Mouse (Mus musculus) left cerebral cortex, postnatal 36 days (tissue): ENCODE measurements at regions not wholly inside any gene's neighbourhood (a gene's known extent, or its start where the extent isn't known, plus 50 kb on each side); places are given as distances from the start of the nearest gene placed in this dataset.
A peak's percentile ranks its signal among the peaks of the same experiment; 100 is the strongest.

ENCODE experiments used
- DNase-seq, 2 experiments: peaks; one replicate each; pipeline ENCODE4 v3.0.0; 2021 to 2022; ENCODE audit warnings: low spot score in 2 of 2, mixed read lengths in 1 of 2
- intact Hi-C: fragments of 180-260 bp; cut with DNase I; formaldehyde crosslinking; loops from one replicate; pipeline ENCODE4 v1.15.1; 2025

GRCm38 (mm10) chr13:47552251-47552650 lies 429.8 kb downstream of the Rnf144b start:
- intact Hi-C loops = no loop called here
- no peak for DNase-seq

DNA sequence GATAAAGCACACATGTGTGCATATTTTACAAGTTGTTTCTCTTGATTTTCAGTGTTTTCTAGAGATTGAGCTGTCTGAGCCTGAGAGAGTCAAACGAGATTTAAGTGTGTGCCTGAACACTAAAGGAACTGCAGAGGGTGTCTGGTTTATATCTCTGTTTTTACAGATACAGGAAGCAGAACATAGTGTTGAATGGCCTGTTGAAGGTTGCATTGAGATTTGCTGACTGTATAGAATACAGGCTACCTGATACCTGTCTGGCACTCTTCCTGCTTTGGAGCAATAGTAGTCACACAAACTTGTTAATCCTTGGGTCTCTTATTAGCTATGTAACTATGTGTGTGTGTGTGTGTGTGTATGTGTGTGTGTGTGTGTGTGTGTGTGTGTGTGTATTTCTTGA lies 431.7 kb downstream of the Rnf144b start:
- intact Hi-C loops = no loop called here
- DNase-seq = no peak

DNA sequence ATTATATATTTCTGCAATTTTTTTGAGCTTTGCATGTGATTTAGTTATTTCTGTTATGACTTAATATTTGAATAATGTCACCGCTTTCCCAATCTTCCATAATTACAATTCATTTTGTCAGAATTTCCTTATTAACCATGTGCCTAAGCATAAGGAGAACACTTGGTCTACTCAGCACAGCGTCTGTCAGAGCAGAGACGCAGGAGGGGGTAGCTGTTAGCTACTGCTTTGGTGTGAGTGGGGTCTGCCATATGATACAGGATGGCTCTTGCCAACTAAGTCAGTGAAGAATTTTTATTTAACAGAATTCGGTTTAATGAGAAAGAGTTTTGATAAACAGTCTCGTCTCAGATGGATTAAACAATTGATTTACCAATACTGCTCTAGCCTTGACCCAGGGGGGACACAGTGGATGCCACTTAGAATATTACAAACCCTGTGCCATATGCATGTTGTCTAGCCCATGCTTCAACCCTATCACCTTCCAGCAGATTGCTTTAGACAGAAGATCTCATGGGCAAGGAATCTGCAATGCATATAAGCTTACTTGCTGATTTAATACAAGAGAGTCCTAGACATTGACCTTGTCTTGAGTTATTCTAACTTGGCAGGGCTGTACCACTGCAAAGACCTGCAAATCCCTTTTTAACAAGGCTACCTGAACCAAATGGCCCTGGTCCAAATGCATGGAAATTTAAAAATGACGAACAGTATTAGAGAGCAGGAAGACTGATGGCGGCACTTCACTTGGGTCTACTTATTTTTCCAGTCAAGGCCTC lies 434.9 kb downstream of the Rnf144b start:
- intact Hi-C loops = no loop called here

GRCm38 (mm10) chr13:47562836-47563235 lies 440.4 kb downstream of the Rnf144b start:
- no peak for DNase-seq
- intact Hi-C loops = no loop called here

More for the DNA sequence above, 434.9 kb downstream of the Rnf144b start:
- no peak for DNase-seq

GRCm38 (mm10) chr13:47576516-47576915 lies 454.1 kb downstream of the Rnf144b start:
- intact Hi-C loops = no loop called here
- DNase-seq = no peak

DNA sequence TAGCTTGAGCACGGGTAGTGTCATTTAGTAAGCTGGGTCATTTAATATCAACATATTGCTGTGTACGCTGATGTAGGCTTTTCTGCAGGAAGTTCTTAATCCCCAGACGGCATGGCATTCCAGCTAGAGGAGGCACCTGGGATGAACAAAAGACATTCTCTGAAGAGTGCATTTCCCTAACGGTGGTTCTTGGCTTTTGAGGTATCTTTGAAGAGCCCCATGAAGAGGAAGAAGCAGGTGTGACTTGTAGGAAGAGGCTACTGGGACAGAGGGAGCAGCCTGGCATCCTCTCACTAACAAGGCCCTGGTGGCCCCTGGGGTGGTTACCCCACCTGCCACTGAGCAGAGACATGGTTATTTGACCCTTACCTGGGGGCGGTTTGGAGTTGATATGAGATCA lies 457.7 kb downstream of the Rnf144b start:
- intact Hi-C loops = no loop called here
- DNase-seq = no peak

DNA sequence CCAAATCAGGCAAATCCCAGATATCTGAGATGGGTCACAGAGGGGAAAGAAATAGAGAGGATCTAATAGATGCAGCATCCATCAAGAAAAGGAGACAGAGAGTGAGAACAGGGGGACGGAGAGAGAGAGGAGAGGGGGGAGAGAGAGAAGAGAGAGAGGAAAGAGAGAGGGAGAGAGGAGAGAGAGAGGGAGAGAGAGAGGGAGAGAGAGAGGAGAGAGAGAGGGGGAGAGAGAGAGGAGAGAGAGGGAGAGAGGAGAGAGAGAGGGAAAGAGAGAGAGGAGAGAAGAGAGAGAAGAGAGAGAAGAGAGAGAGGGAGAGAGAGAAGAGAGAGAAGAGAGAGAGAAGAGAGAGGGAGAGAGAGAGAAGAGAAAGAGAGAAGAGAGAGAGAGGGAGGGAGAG lies 462.7 kb downstream of the Rnf144b start:
- intact Hi-C loops = no loop called here
- no peak for DNase-seq

DNA sequence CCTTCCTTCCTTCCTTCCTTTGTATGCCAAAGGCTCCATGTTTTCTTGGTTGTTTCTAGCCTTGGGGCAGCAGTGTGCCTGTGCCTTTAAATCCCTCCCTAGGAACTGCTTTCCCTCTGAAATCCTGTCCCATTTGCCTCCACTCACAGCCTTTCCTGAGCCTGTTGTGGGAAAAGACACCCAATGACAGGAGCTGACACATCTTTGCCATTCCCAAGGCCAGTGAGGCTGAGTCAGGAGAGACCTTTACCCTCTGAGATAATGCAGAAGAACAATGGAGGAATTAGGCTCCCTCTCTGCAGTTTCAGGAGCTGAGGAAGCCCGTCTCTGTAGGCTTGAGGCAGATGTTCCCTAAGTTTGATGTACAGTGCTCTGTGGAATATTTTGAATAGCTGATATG lies 480.2 kb downstream of the Rnf144b start:
- DNase-seq = no peak
- intact Hi-C loops = no loop called here

- intact Hi-C loops = no loop called here
- DNase-seq = no peak
Observed at GRCm38 (mm10) chr13:47611439-47611838, 489.0 kb downstream of the Rnf144b start.

DNA sequence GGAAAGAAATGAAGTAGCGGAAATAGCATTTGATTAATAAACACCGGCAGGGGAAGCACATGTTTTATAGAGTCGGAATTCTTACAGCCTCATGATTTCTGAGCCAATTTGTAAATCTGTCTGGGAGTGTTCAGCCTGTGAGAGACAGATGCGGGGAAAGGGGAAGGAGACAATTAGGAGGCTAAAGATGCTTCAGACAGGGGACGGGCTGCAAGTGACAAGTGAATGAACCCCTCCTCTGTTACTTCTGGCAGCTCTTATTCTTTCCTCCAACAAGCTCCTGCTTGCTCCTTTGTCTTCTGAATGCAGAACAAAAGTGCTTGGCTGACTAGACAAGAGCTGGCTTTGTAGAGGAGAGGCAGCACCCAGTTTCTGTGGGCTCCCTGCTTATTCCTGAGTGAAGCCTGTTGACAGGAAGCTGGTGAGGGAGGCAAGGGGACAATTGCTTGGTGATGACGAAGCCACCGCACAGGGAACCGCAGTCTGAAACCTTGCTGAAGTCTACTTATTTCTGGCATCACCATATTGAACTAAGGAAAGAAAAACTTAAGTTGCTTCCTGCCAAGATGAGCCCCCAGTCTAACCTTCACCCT lies 514.2 kb downstream of the Rnf144b start:
- intact Hi-C loops = no loop called here
- no peak for DNase-seq

DNA sequence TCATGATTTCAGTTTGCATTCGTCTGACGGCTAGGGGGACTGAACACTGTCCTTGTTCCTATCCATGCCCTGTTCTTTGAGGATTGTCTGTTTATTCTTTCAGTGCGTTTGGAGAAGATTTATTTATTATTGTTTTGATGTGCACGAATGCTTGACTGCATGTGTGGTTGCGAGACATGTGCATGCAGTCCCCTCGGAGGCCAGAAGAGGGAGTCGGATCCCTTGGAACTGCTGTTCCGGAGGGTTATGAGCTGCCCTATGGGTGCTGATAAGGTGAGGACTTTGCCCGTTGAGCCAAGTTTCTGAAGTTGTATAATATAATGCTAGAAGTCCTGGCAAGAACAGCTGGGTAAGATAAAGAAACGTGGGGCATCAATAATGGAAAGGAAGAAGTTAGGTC lies 519.9 kb downstream of the Rnf144b start:
- no peak for DNase-seq
- intact Hi-C loops = no loop called here

GRCm38 (mm10) chr13:47645081-47645480 lies 522.6 kb downstream of the Rnf144b start:
- DNase-seq = no peak
- intact Hi-C loops = no loop called here

- intact Hi-C loops = no loop called here
- peak; percentile 9 to 12 for DNase-seq
Observed at GRCm38 (mm10) chr13:47647693-47648092, 525.2 kb downstream of the Rnf144b start.

GRCm38 (mm10) chr13:47650093-47650492 lies 527.6 kb downstream of the Rnf144b start:
- intact Hi-C loops = no loop called here
- DNase-seq = no peak

DNA sequence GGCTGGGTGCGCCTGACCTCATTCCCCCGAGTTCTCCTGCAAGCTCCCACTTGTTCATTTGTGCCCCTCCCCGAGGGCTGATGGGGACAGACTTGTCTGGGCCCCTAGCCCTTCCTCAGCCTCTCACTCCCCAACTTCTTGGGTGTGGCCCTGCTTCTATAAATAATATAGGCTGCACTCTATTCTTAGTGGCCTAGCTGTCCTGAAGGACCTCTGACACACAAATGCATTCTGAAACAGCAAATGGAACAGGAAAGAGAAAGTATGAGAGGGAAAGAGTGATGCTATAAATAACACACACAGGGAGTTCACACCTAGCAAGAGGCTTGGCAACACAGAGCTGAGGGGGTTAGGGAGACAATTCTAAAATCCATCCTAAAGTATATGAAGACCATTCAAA lies 544.0 kb downstream of the Rnf144b start:
- no peak for DNase-seq
- intact Hi-C loops = loop anchor here (5.0 kb wide), 2 partner anchors 596 to 796 kb away; partner anchors contain the start of gene Id4

- DNase-seq = peak; percentile 79 to 83
- intact Hi-C loops = loop anchor here (5.0 kb wide), 2 partner anchors 595 to 795 kb away; partner anchors contain the start of gene Id4
Observed at GRCm38 (mm10) chr13:47666956-47667701, 544.7 kb downstream of the Rnf144b start.

DNA sequence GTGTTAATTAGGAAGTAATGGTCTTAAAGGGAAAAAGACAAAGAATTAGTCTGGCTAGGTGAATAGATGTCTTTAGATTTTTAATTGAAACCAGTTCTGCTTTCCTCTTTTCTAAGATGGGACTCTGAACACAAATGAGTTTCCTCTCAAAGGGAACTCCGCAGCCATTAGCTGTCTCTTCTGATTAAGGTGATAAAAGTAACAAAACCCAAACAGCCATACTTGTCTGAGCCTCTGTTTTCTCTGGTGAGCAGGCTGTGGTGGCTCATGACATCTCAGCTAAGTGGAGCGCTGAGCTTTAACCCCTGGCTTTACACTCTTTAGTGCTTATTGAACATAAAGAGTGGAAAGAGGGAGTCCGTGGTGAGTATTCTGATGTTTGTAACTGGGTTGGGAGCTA lies 565.7 kb downstream of the Rnf144b start:
- intact Hi-C loops = no loop called here

DNA sequence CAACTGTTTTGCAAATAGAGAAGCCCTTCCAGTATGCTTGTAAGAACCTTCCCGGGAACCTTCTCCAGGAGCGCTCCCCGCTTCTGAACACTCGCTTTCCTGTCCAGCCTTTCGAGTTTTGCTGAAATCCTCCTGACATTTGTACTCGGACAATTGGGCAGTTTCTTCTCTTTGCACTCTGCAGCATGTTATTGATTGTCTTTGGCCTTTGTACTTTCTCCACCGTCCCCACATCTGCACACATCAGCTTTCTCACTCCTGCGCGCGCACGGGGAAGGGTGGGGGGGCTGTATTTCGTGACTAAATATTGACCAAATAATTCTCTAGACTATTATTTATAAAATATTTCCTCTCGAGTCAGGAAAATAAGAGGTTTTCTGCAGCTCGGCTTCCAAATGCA lies 567.2 kb upstream of the Id4 start:
- intact Hi-C loops = no loop called here
- no peak for DNase-seq

More for the DNA sequence above, 565.7 kb downstream of the Rnf144b start:
- DNase-seq = no peak

DNA sequence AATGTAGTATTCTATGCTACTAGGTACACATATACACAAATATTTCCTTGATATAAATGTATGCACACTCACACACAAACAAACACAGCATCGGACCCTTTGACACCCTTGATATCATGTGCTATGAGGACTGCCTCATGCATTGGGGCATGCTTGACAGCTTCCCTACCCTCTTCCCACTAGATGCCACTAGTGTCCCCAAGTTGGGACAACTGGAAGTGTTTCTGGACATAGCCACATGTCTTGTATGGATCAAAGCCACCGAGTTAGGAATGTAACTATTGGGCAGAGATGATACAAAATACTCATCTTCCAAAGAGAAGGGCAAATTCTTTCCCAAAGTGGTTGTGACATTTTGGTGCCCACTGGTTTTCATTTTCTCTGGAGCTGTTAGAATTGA lies 565.2 kb upstream of the Id4 start:
- no peak for DNase-seq
- intact Hi-C loops = no loop called here

DNA sequence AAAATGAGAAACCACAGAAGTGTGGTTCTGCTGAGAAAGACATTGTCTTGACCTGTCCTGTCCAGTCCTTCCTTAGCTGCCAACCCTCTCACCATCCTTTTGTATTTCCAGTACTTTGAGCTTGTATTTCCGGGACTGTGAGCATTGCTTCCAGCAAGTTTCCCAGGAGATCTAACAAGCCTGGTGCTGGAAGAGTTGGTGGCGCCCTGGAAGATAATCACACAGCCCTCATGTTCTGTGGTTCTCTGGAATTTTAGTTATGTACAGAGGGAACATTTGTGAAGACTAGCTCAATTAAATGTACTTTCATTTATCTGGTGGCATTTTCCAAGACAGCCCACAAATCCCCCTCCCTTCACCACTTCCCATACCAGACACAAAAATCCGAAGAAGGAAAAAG lies 560.5 kb upstream of the Id4 start:
- intact Hi-C loops = no loop called here

More for the DNA sequence above, 560.5 kb upstream of the Id4 start:
- no peak for DNase-seq
